Mouse (Mus musculus) olfactory bulb, adult 2 months (tissue): ENCODE data around the gene Lefty1. TPM values are rescaled to one million over a fixed set of nuclear protein-coding genes. Genes with fewer than 3 reads are reported as not detected.
"Not testable (repeated sequence)": the region's sequence is repeated elsewhere in the genome, so short reads cannot be mapped to it uniquely, and the experiment has no call there.

Experiments used
- H3K27ac ChIP-seq: fragments of 200-500 bp; 2 replicates; pipeline ENCODE4 v1.5.1; 2012; ENCODE audit warnings: low read depth, low read length; ENCODE audit not compliant: insufficient read depth
- H3K4me1 ChIP-seq: fragments of 200-500 bp; 2 replicates; pipeline ENCODE4 v1.6.1; 2012; ENCODE audit warnings: low read length; ENCODE audit not compliant: control insufficient read depth, insufficient read depth
- H3K4me3 ChIP-seq: fragments of 200-500 bp; 2 replicates; pipeline ENCODE4 v1.5.1; 2012; ENCODE audit warnings: mild to moderate bottlenecking, low read depth, low read length, moderate library complexity; ENCODE audit not compliant: insufficient read depth
- CTCF ChIP-seq: fragments of 200-500 bp; IDR thresholded peaks from 2 replicates; pipeline ENCODE4 v1.5.1; 2012; ENCODE audit warnings: low read depth, mild to moderate bottlenecking, low read length, moderate library complexity; ENCODE audit not compliant: insufficient read depth
- POLR2A ChIP-seq: fragments of 200-500 bp; IDR thresholded peaks from 2 replicates; pipeline ENCODE4 v1.6.1; 2012; ENCODE audit warnings: mild to moderate bottlenecking, low read depth, low read length, moderate library complexity; ENCODE audit not compliant: insufficient read depth
- WGBS: fragments of 180-500 bp; shearing (Covaris S2); methylation state at CpG from one replicate; pipeline ENCODE4 v1.1.7; 2018; 5-methylcytosine and 5-hydroxymethylcytosine counted together
- polyA plus RNA-seq: library from polyadenylated mRNA; stranded (reverse); fragments of >200 nt; gene quantifications from 2 replicates; pipeline ENCODE4 v1.2.4, GENCODE M21; 2012; ENCODE audit warnings: low replicate concordance; ENCODE audit not compliant: missing spikeins, insufficient read depth, insufficient read length

Gene Lefty1
- polyA plus RNA-seq, 1 experiment = not detected

GRCm38 (mm10) chr1:180972941-180973340 is 38.1 kb downstream of the Lefty1 start:
- no peak overlapping the region for H3K27ac ChIP-seq
- TF ChIP-seq POLR2A (no peak), CTCF (no peak)
- H3K4me3 ChIP-seq = no peak overlapping the region
- 77% methylated on average over 11 of the region's 11 CpGs for WGBS
- H3K4me1 ChIP-seq = no peaks in the 10 kb centered on the region

GRCm38 (mm10) chr1:180974126-180974746 is 39.4 kb downstream of the Lefty1 start:
- Histone ChIP-seq H3K27ac (no peak overlapping the region), H3K4me1 (no peaks in the 10 kb centered on the region), H3K4me3 (no peak overlapping the region)
- 61% methylated on average over 14 of the region's 14 CpGs for WGBS
- no peak for TF ChIP-seq POLR2A
- 0 out of 2 replicates have a peak, but pooled peaks have one; percentile 37 for TF ChIP-seq CTCF

GRCm38 (mm10) chr1:180976110-180976679 is 41.4 kb downstream of the Lefty1 start:
- 62% methylated on average over 4 of the region's 4 CpGs for WGBS
- no peaks in the 10 kb centered on the region for H3K4me1 ChIP-seq
- no peak overlapping the region for H3K27ac ChIP-seq
- no peak for TF ChIP-seq POLR2A
- TF ChIP-seq CTCF = 0 out of 2 replicates have a peak, but pooled peaks have one; percentile 19
- no peak overlapping the region for H3K4me3 ChIP-seq

GRCm38 (mm10) chr1:180979484-180980251 is 44.8 kb downstream of the Lefty1 start:
- TF ChIP-seq POLR2A = no peak
- no peak for TF ChIP-seq CTCF
- 85% methylated on average over 24 of the region's 24 CpGs for WGBS
- Histone ChIP-seq H3K4me3 (no peak overlapping the region), H3K27ac (no peak overlapping the region), H3K4me1 (no peaks in the 10 kb centered on the region)

- no peak overlapping the region for H3K4me3 ChIP-seq
- WGBS = 58% methylated on average over 2 of the region's 2 CpGs
- H3K27ac ChIP-seq = no peak overlapping the region
- H3K4me1 ChIP-seq = no peaks in the 10 kb centered on the region
- TF ChIP-seq CTCF = no peak
- TF ChIP-seq POLR2A = no peak
These were observed 45.6 kb downstream of the Lefty1 start for GRCm38 (mm10) chr1:180980464-180980863.

GRCm38 (mm10) chr1:180981298-180982046 is 46.6 kb downstream of the Lefty1 start:
- not testable (repeated sequence) for H3K4me1 ChIP-seq, H3K27ac ChIP-seq, H3K4me3 ChIP-seq
- 81% methylated on average over 7 of the region's 7 CpGs for WGBS

GRCm38 (mm10) chr1:180986701-180987100 is 51.9 kb downstream of the Lefty1 start:
- H3K4me3 ChIP-seq = no peak overlapping the region
- 93% methylated on average over 8 of the region's 8 CpGs for WGBS
- TF ChIP-seq CTCF (no peak), POLR2A (no peak)
- peaks cover 2% of the 10 kb centered on the region for H3K4me1 ChIP-seq
- H3K27ac ChIP-seq = no peak overlapping the region

- 1% methylated on average over 9 of the region's 9 CpGs for WGBS
- Histone ChIP-seq H3K4me1 (peaks cover 2% of the 10 kb centered on the region), H3K27ac (no peak overlapping the region), H3K4me3 (no peak overlapping the region)
- no peak for TF ChIP-seq POLR2A
- TF ChIP-seq CTCF = peak; percentile 94
These were observed 52.9 kb downstream of the Lefty1 start for GRCm38 (mm10) chr1:180987759-180988158.

Other genes starting within 250 kb of the Lefty1 start
- gene Mixl1, start 238.0 kb upstream of the Lefty1 start, polyA plus RNA-seq = not detected in 2 replicates
- gene Acbd3, start 209.0 kb upstream of the Lefty1 start, polyA plus RNA-seq = not detected in 2 replicates
- gene H3f3a, start 121.1 kb upstream of the Lefty1 start, polyA plus RNA-seq = 812 TPM in 1 of 2 replicates, not detected in the other
- not detected in 2 replicates for gene Sde2, start 83.9 kb upstream of the Lefty1 start, polyA plus RNA-seq
- not detected in 2 replicates for gene Lefty2, start 41.9 kb upstream of the Lefty1 start, polyA plus RNA-seq
- not detected in 2 replicates for gene Pycr2, start 30.7 kb upstream of the Lefty1 start, polyA plus RNA-seq
- not detected in 2 replicates for gene Tmem63a, start 7.3 kb downstream of the Lefty1 start, polyA plus RNA-seq
- gene Ephx1, start 85.9 kb downstream of the Lefty1 start, polyA plus RNA-seq = not detected in 2 replicates
- gene 9130409I23Rik, start 116.2 kb downstream of the Lefty1 start, polyA plus RNA-seq = not detected in 2 replicates
- gene Nvl, start 209.2 kb downstream of the Lefty1 start, polyA plus RNA-seq = 167 TPM in 1 of 2 replicates, not detected in the other
- not detected in 2 replicates for gene Cnih4, start 209.7 kb downstream of the Lefty1 start, polyA plus RNA-seq